Mouse (Mus musculus) heart, embryonic 11.5 days (tissue): ENCODE measurements around the gene Atxn3. TPM values are rescaled to one million over a fixed set of nuclear protein-coding genes. Genes with fewer than 3 reads are reported as not detected.

Experiments
- ATAC-seq: fragments of 200-750 bp; cut with Nextera tagmentation; replicated peaks from 2 replicates; pipeline ENCODE4 v1.8.0; 2017; ENCODE audit warnings: moderate library complexity; ENCODE audit not compliant: insufficient number of reproducible peaks, low FRiP score, low TSS enrichment
- H3K27ac ChIP-seq: fragments of 300-500 bp; sonication (generic); 2 replicates; pipeline ENCODE4 v1.5.1; 2014; ENCODE audit warnings: mild to moderate bottlenecking, low read depth, low read length
- H3K27me3 ChIP-seq: fragments of 300-500 bp; sonication (generic); 2 replicates; pipeline ENCODE4 v1.6.1; 2014; ENCODE audit warnings: mild to moderate bottlenecking, low read length, mixed read lengths; ENCODE audit not compliant: control insufficient read depth, insufficient read depth
- H3K36me3 ChIP-seq: fragments of 300-500 bp; sonication (generic); 2 replicates; pipeline ENCODE4 v1.6.1; 2014; ENCODE audit warnings: mild to moderate bottlenecking, low read length, moderate library complexity, mixed read lengths; ENCODE audit not compliant: control insufficient read depth, insufficient read depth
- H3K4me1 ChIP-seq: fragments of 300-500 bp; sonication (generic); 2 replicates; pipeline ENCODE4 v1.6.1; 2014; ENCODE audit warnings: low read length; ENCODE audit not compliant: control insufficient read depth, insufficient read depth
- H3K4me2 ChIP-seq: fragments of 300-500 bp; sonication (generic); 2 replicates; pipeline ENCODE4 v1.6.1; 2014; ENCODE audit warnings: mild to moderate bottlenecking, moderate library complexity
- H3K4me3 ChIP-seq: fragments of 300-500 bp; sonication (generic); 2 replicates; pipeline ENCODE4 v1.5.1; 2014; ENCODE audit warnings: low read depth, low read length
- H3K9ac ChIP-seq: fragments of 300-500 bp; sonication (generic); 2 replicates; pipeline ENCODE4 v1.6.1; 2014; ENCODE audit warnings: mild to moderate bottlenecking, low read depth, low read length, moderate library complexity
- H3K9me3 ChIP-seq: fragments of 300-500 bp; sonication (generic); replicated peaks from 2 replicates; pipeline ENCODE4 v1.6.1; 2016; ENCODE audit warnings: low read length; ENCODE audit not compliant: control insufficient read depth
- WGBS: fragments of 180-500 bp; shearing (Covaris S2); extraction: QIAGEN DNeasy Blood & Tissue Kit; methylation state at CpG from one replicate; pipeline ENCODE4 v1.1.7; 2014; ENCODE audit not compliant: insufficient replicate concordance; 5-methylcytosine and 5-hydroxymethylcytosine counted together
- polyA plus RNA-seq: library from polyadenylated mRNA; unstranded; fragments of >200 nt; fragmentation: Nextera tagmentation; extraction: Ambion mirVana; gene quantifications from 2 replicates; pipeline ENCODE4 v1.2.1, GENCODE M21; 2014

Gene Atxn3
- polyA plus RNA-seq, 1 experiment from 2014 or later = 12.5 TPM

GRCm38 (mm10) chr12:101980266-101980665 is 22.2 kb upstream of the Atxn3 start:
- ATAC-seq = no peak

GRCm38 (mm10) chr12:101979213-101979750 is 21.2 kb upstream of the Atxn3 start:
- 84% methylated on average over 8 of the region's 8 CpGs for WGBS
- H3K9me3 ChIP-seq = no peaks in the 10 kb centered on the region
- no peak for ATAC-seq
- H3K4me2 ChIP-seq = no peak overlapping the region
- H3K27me3 ChIP-seq = no peaks in the 10 kb centered on the region
- no peak overlapping the region for H3K27ac ChIP-seq
- peaks cover 10% of the 10 kb centered on the region for H3K36me3 ChIP-seq
- peaks cover 15% of the 10 kb centered on the region for H3K4me1 ChIP-seq
- H3K9ac ChIP-seq = no peak overlapping the region
- H3K4me3 ChIP-seq = no peak overlapping the region

More at GRCm38 (mm10) chr12:101980266-101980665, 22.2 kb upstream of the Atxn3 start:
- Histone ChIP-seq H3K4me1 (peaks cover 15% of the 10 kb centered on the region), H3K4me3 (no peak overlapping the region), H3K9me3 (no peaks in the 10 kb centered on the region), H3K9ac (no peak overlapping the region), H3K36me3 (peaks cover 14% of the 10 kb centered on the region), H3K27me3 (no peaks in the 10 kb centered on the region), H3K27ac (no peak overlapping the region), H3K4me2 (no peak overlapping the region)
- WGBS = 49% methylated on average over 5 of the region's 5 CpGs

GRCm38 (mm10) chr12:101978588-101978987 is 20.5 kb upstream of the Atxn3 start:
- Histone ChIP-seq H3K4me2 (no peak overlapping the region), H3K9me3 (no peaks in the 10 kb centered on the region), H3K36me3 (peaks cover 6% of the 10 kb centered on the region), H3K27ac (no peak overlapping the region), H3K4me3 (no peak overlapping the region), H3K27me3 (no peaks in the 10 kb centered on the region), H3K9ac (no peak overlapping the region), H3K4me1 (peaks cover 15% of the 10 kb centered on the region)
- 92% methylated on average over 1 of the region's 1 CpGs for WGBS
- no peak for ATAC-seq

- Histone ChIP-seq H3K36me3 (peaks cover 4% of the 10 kb centered on the region), H3K27ac (no peak overlapping the region), H3K4me3 (no peak overlapping the region), H3K27me3 (no peaks in the 10 kb centered on the region), H3K9ac (no peak overlapping the region), H3K9me3 (no peaks in the 10 kb centered on the region), H3K4me1 (peaks cover 15% of the 10 kb centered on the region), H3K4me2 (no peak overlapping the region)
- WGBS = 68% methylated on average over 5 of the region's 5 CpGs
- no peak for ATAC-seq
Observed at GRCm38 (mm10) chr12:101978162-101978561, 20.1 kb upstream of the Atxn3 start.

GRCm38 (mm10) chr12:101977404-101977915 is 19.4 kb upstream of the Atxn3 start:
- Histone ChIP-seq H3K27me3 (no peaks in the 10 kb centered on the region), H3K4me2 (peak overlapping the region; percentile 87), H3K4me3 (no peak overlapping the region; the same call in 1 of the 2 replicates), H3K27ac (no peak overlapping the region), H3K9me3 (no peaks in the 10 kb centered on the region), H3K36me3 (peaks cover 4% of the 10 kb centered on the region; the same call in 1 of the 2 replicates), H3K9ac (no peak overlapping the region), H3K4me1 (peaks cover 15% of the 10 kb centered on the region)
- no peak for ATAC-seq
- 94% methylated on average over 10 of the region's 10 CpGs for WGBS

GRCm38 (mm10) chr12:101976651-101977403 is 18.8 kb upstream of the Atxn3 start:
- no peak for ATAC-seq
- Histone ChIP-seq H3K36me3 (peaks cover 2% of the 10 kb centered on the region; the same call in 1 of the 2 replicates), H3K9ac (peak overlapping the region; percentile 96), H3K4me3 (peak overlapping the region; percentile 96), H3K4me1 (peaks cover 15% of the 10 kb centered on the region), H3K27me3 (no peaks in the 10 kb centered on the region), H3K4me2 (peak overlapping the region; percentile 87), H3K27ac (peak overlapping the region; percentile 89), H3K9me3 (no peaks in the 10 kb centered on the region)
- WGBS = 27% methylated on average over 13 of the region's 13 CpGs

- H3K36me3 ChIP-seq = no peaks in the 10 kb centered on the region
- H3K9ac ChIP-seq = peak within 1 kb of the TSS; percentile 96
- H3K27ac ChIP-seq = peak within 1 kb of the TSS; percentile 89
- under 1% methylated on average over 77 of the region's 77 CpGs for WGBS
- H3K4me3 ChIP-seq = peak within 1 kb of the TSS; percentile 96
- H3K9me3 ChIP-seq = no peaks in the 10 kb centered on the region
- H3K4me2 ChIP-seq = peak within 1 kb of the TSS; percentile 87
- ATAC-seq = peak; percentile 94
- no peaks in the 10 kb centered on the region for H3K27me3 ChIP-seq
- H3K4me1 ChIP-seq = peaks cover 15% of the 10 kb centered on the region
Observed at GRCm38 (mm10) chr12:101975601-101976571, 17.8 kb upstream of the Atxn3 start, which contains the start of gene Cpsf2. Cpsf2 (plus strand) TSS chr12:101975988.

GRCm38 (mm10) chr12:101975167-101975600 is 17.1 kb upstream of the Atxn3 start:
- Histone ChIP-seq H3K9me3 (no peaks in the 10 kb centered on the region), H3K27me3 (no peaks in the 10 kb centered on the region), H3K36me3 (no peaks in the 10 kb centered on the region), H3K4me3 (peak overlapping the region; percentile 96), H3K4me2 (peak overlapping the region; percentile 87), H3K9ac (peak overlapping the region; percentile 96), H3K27ac (peak overlapping the region; percentile 89), H3K4me1 (peaks cover 13% of the 10 kb centered on the region)
- WGBS = under 1% methylated on average over 23 of the region's 23 CpGs
- ATAC-seq = no peak; the same call in 1 of the 2 replicates
